Mouse (Mus musculus): ENCODE data around the gene Ap4b1.
"Not testable (repeated sequence)": the region's sequence is repeated elsewhere in the genome, so short reads cannot be mapped to it uniquely, and the experiment has no call there.

Gene Ap4b1

GRCm38 (mm10) chr3:103799507-103799906, 9.8 kb upstream of the Ap4b1 start:
- in situ Hi-C loops (cut with MboI, MseI): no loop called here

DNA sequence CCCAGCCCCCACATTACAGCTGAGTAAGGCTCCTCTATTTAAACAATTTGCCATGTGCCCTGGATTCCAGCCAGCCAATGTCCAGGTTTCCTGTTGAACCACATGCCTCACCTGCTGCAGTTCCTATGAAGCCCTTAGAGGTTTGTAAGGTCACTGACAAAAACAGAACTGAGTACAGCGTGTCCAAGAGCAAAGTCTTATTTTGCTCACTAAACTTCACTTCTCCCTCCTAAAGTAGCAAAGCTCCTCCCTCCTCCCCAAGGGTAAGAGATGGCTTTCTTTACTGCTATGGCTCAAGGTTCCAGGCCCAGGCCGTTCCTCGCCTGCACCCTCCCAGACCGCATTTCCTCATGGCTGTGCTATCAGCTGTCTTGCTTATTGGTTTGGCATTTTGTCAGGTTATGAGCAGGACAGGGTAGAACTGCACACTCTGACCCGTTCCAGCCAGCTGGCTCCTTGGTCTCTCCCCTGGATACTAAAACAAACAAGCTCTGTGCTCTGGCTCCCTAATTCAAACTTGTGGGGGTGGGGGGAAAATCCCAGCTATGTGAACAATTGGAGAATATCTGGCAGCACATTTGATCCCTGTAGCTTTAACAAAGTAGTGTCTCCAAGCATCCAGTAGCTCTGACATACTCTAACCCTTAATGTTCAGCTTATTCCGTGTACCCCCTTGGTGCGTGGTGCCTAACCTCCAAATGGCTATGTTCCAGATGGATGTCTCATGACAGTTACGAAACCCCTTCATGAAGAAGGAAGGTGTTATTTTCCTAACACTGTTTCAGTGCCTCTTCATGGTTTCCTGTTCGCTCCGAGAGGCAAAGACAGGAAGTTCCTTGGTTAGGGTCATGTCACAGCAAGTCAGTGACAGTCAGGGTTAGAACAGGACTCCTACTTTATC, 7.4 kb upstream of the Ap4b1 start:
- in situ Hi-C loops (cut with MboI, MseI): no loop called here

- in situ Hi-C loops (cut with MboI, MseI): no loop called here
Measured at GRCm38 (mm10) chr3:103802861-103803260, 6.5 kb upstream of the Ap4b1 start.

DNA sequence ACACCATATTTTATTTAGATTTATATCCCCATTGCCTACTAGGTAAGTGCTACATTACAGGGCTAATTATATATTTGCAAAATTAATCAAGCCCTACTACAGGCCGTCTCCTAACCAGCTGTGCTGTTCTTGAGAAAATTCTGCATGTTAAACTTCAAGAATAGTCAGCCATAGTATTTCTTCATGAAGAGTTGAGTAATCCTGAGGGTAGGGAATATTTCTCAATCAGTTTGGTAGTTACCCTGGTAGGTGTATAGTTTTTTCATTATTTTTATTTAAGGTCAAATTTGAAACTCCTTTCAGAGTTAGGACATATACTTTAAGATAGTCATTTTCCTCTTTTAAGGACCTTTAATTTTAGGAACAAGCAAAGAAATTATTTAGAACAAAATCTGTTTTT, 3.6 kb upstream of the Ap4b1 start:
- in situ Hi-C loops (cut with MboI, MseI): no loop called here

- in situ Hi-C loops (cut with MboI, MseI): loop anchor here (5.0 to 10.0 kb wide), 2 partner anchors 63 to 625 kb away; no protein-coding TSS in a partner anchor
Measured at GRCm38 (mm10) chr3:103809799-103810150, 455 bp downstream of the Ap4b1 start.

DNA sequence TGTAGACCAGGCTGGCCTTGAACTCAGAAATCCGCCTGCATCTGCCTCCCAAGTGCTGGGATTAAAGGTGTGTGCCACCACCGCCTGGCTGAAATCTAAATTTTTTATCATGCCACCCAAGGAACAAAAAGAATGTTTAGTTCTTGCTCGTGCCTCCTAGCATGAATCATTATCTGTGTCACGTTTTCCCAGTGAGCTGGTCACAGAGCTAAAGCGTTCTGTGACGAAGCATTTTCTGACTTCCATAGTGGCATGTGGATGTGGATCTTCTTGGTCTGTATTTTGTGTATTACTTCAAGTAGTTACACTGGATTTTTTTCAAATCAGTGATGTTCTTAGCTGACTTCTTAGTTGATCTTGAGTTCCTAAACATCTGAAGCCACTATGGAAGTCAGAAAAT, 1.6 kb downstream of the Ap4b1 start:
- in situ Hi-C loops (cut with MboI, MseI): loop anchor here (5.0 to 10.0 kb wide), 2 partner anchors 61 to 624 kb away; no protein-coding TSS in a partner anchor

GRCm38 (mm10) chr3:103827548-103827947, 18.2 kb downstream of the Ap4b1 start:
- in situ Hi-C loops (cut with MboI, MseI): loop anchor here in 1 of 2 experiments (10.0 kb wide), 1 partner anchor 277 kb away; no protein-coding TSS in a partner anchor

- in situ Hi-C loops (cut with MboI, MseI): loop anchor here in 1 of 2 experiments (10.0 kb wide), 1 partner anchor 276 kb away; no protein-coding TSS in a partner anchor
Measured at GRCm38 (mm10) chr3:103829036-103829435, 19.7 kb downstream of the Ap4b1 start.

- in situ Hi-C loops (cut with MboI, MseI): loop anchor here in 1 of 2 experiments (10.0 kb wide), 1 partner anchor 386 kb away; no protein-coding TSS in a partner anchor
Measured at GRCm38 (mm10) chr3:103830681-103831080, 21.4 kb downstream of the Ap4b1 start.

DNA sequence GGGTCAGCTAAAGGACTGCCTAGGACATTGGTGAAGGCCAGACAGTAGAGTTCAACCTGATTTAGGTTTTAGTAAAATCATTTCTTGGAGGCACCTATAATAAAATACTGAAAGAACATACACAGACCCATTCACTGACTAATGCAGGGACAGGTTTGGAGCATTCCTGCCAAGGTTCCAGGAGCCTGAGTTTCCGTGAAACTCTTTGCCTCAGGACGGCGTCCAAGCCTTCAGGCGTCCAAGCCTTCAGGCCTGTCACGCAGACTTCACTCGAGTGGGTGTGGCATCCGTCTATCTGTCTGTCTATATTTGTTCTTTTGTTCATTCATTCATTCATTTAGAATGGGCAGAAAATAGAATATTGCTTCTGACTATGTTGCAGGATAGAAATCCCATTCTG, 21.8 kb downstream of the Ap4b1 start:
- in situ Hi-C loops (cut with MboI, MseI): loop anchor here in 1 of 2 experiments (10.0 kb wide), 1 partner anchor 386 kb away; no protein-coding TSS in a partner anchor

GRCm38 (mm10) chr3:103832426-103832825, 23.1 kb downstream of the Ap4b1 start, which contains the start of gene Bcl2l15:
TSS of gene Bcl2l15 (plus strand) at chr3:103832601.
- in situ Hi-C loops (cut with MboI, MseI): loop anchor here in 1 of 2 experiments (10.0 kb wide), 1 partner anchor 388 kb away; no protein-coding TSS in a partner anchor

GRCm38 (mm10) chr3:103834001-103834400, 24.7 kb downstream of the Ap4b1 start:
- in situ Hi-C loops (cut with MboI, MseI): loop anchor here in 1 of 2 experiments (10.0 kb wide), 1 partner anchor 389 kb away; no protein-coding TSS in a partner anchor

DNA sequence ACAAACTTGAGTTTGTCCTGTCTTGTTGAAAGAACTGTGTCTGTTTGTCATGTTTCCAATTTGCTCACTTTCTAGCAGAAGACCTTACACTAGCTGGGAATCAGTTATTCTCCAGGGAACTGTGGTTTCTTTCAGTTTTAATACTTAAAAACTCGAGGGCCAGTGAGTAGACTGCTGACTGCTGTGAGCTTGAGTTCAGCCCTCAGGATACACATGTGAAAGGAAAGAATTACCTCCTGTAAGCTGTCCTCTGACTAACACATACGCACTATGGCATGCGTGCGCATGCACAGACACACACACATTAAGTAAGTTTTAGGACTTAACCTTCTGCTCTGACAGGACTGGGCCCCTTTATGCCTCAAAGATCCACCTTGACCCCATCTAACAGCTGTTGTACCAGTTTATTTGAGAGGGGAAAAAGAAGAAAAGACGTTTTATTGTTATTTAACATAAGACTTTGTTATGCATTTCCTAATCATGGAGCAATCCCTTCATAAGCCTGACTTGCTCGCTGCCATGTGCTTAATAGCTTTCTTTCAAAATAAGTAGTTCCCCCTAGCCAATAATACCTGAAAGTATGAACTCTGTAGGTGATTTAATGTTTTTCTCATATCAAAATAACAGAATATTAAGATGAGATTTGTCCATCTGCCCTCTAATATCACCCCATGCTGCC, 26.1 kb downstream of the Ap4b1 start:
- in situ Hi-C loops (cut with MboI, MseI): loop anchor here in 1 of 2 experiments (10.0 kb wide), 1 partner anchor 391 kb away; no protein-coding TSS in a partner anchor

DNA sequence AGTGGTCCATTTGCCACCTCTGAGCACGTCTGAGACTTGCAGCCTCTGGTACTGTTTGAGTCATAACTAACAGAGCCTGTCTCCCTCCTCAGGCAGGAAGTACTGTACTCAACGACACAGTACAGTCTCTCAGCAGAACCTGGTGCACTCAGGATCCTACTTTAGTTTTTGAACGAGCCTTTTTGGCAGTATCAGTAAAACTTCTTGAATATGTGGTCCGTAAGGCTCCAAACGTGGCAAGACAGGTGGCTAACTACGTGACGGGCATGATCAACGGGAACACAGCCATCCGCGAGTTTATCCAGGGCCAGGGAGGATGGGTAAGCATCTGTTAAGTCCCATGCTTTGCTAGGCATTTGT, 26.6 kb downstream of the Ap4b1 start:
- in situ Hi-C loops (cut with MboI, MseI): loop anchor here in 1 of 2 experiments (10.0 kb wide), 1 partner anchor 391 kb away; no protein-coding TSS in a partner anchor

GRCm38 (mm10) chr3:103836453-103836852, 27.1 kb downstream of the Ap4b1 start:
- in situ Hi-C loops (cut with MboI, MseI): loop anchor here in 1 of 2 experiments (10.0 kb wide), 1 partner anchor 392 kb away; no protein-coding TSS in a partner anchor

GRCm38 (mm10) chr3:103839711-103840110, 30.4 kb downstream of the Ap4b1 start:
- in situ Hi-C loops (cut with MboI, MseI): loop anchor here in 1 of 2 experiments (10.0 kb wide), 1 partner anchor 395 kb away; no protein-coding TSS in a partner anchor

GRCm38 (mm10) chr3:103840195-103840594, 30.9 kb downstream of the Ap4b1 start:
- in situ Hi-C loops (cut with MboI, MseI): not testable (repeated sequence)

DNA sequence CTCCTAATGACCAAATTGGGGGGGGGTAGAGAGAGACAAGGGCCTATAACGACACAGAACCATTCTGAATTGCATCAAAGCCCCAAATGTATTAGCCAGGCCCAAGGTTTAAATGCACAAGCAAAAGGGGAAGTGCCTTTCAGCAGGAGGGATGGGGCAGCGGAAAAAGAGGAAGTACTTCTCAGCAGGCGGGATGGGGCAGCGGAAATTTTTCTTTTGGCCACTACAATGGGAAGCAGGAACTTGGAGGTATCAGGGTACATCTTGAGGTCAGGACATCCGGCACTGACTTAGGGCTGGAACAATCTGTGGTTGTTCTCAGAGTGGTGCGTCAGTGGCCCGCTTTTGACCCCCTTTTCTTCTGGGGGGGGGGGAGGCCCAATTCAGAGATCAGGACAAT, 31.6 kb downstream of the Ap4b1 start:
- in situ Hi-C loops (cut with MboI, MseI): not testable (repeated sequence)

DNA sequence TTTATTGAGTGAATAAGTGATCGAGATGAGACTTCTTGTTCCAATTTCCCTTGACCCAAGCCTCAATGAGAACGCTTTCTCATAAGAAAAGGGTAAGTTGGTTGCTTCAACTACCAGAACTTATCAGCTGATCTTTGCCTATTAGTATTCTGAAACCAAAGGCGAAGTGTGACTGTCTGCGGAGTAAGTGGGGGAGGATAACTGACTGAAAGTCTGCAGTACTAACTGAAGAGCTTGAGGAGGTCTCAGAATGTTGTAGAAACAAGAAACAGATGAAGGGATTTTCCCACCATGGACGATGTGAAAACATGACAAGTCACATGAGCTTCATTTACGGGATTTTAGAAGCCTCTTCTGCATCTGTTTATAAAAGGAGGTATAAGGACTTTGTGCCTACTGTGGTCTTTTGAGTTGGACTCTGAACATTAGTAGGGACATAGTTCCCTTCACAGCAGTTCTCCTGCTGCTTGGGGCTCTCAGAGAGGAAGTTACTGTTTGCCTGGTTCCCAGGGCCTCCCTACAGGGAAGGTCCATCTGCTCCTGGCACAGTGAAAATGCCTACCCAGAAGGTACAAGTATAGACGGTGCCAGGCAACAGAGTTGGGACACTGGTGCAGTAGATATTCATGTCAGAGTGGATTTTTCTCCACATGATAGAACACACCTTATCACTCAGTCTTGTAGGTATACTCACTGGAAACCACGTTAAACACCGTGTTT, 41.5 kb downstream of the Ap4b1 start:
- in situ Hi-C loops (cut with MboI, MseI): loop anchor here (5.0 kb wide), 1 partner anchor 36 kb away; no protein-coding TSS in a partner anchor

GRCm38 (mm10) chr3:103851481-103851880, 42.2 kb downstream of the Ap4b1 start:
- in situ Hi-C loops (cut with MboI, MseI): loop anchor here (5.0 kb wide), 1 partner anchor 36 kb away; no protein-coding TSS in a partner anchor

DNA sequence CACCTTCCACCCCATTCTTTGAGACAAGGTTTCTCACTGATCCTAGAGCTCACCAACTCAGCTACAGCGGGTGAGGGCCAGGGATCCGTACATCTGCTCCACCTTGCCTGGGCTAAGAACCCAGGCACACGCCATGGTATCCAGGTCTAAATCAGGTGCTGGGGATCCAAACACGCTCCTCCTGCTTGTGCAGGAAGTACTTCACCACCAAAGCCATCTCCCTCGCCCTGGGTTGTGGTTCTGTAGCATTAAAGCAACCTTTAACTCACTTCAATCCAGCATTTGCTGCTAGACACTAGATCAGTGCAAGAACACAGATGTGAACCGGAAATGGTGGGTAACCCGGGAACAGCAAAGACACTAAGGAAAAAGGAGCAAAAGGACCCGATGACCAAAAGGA, 42.6 kb downstream of the Ap4b1 start:
- in situ Hi-C loops (cut with MboI, MseI): loop anchor here (5.0 kb wide), 1 partner anchor 35 kb away; no protein-coding TSS in a partner anchor
